Mouse (Mus musculus): Measurements from ENCODE around the gene Gm884. TPM values are rescaled to one million over a fixed set of nuclear protein-coding genes. Genes with fewer than 3 reads are reported as not detected.

Gm884 gene
- polyA plus RNA-seq (2012): 0.01 TPM in 1 of 2 replicates, not detected in the other

DNA sequence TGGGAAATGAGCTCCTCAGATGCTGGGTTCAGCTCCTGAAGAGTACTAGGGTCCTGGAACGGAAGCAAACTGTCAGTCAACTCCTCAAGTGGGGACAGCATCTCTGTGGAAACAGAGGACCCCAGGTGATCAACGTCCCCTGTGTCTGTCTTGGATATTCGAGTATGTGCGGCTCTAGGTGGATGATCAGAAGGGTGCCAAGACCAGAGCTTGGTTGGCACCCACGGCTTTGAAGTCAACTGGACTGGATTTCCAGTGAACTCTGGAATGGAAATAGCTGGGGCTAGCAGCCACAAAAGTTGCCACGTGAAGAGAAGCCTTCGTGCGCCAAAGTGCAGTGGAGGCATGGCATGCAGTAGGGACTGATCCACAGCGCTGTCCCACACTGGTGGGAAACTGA lies at the start of gene Gm884:
Gene Gm884, minus strand, starts transcription at position 101 of the 400 bp plus-strand sequence.
- TF ChIP-seq GATA1 (IDR thresholded peaks at IDR 0.05; ENCODE audit: low read length) (no peak), TAL1 (IDR thresholded peaks at IDR 0.05; ENCODE audit: low read length) (no peak)
- Histone ChIP-seq H3K4me3 (replicated peaks) (no peak within 1 kb of the TSS), H3K36me3 (ENCODE audit: control insufficient read depth) (no peaks in the 10 kb centered on the region), H3K4me1 (ENCODE audit: control insufficient read depth) (no peaks in the 10 kb centered on the region), H3K27me3 (ENCODE audit: control insufficient read depth) (no peaks in the 10 kb centered on the region), H3K9me3 (ENCODE audit: control insufficient read depth, low read length) (no peaks in the 10 kb centered on the region)

DNA sequence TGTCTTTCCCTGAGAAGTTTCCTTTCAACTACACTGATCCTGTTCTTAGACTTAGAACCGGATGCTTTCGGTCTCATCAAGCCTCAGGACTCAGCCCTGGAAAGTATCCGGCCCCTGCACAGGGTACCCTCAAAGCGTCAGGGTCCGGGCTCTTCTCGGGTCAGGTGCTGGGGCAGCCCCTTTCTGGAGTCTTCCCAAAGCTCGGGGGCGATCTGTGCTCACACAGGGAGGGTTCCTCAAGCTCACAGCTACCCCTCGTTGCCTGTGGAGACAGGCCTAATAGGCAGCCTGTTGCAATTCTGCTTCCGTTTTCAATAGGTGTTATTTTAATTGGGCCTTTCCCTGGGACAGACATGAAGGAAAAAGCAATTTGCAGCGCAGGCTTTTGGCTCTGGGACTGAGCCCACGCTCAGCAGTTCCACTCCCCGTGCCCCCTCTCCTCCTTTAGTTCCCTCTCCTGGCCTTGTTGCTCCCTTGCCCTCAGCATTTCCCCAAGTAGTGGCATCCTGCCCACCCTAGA lies 46.0 kb upstream of the Gm884 start:
- H3K36me3 ChIP-seq (ENCODE audit: control insufficient read depth): no peaks in the 10 kb centered on the region
- H3K4me3 ChIP-seq (replicated peaks): no peak overlapping the region
- H3K27me3 ChIP-seq (ENCODE audit: control insufficient read depth): no peaks in the 10 kb centered on the region
- H3K4me1 ChIP-seq (ENCODE audit: control insufficient read depth): peaks cover under 1% of the 10 kb centered on the region
- no peaks in the 10 kb centered on the region for H3K9me3 ChIP-seq (ENCODE audit: control insufficient read depth, low read length)
- TF ChIP-seq TAL1 (IDR thresholded peaks at IDR 0.05; ENCODE audit: low read length): no peak
- no peak for TF ChIP-seq GATA1 (IDR thresholded peaks at IDR 0.05; ENCODE audit: low read length)

DNA sequence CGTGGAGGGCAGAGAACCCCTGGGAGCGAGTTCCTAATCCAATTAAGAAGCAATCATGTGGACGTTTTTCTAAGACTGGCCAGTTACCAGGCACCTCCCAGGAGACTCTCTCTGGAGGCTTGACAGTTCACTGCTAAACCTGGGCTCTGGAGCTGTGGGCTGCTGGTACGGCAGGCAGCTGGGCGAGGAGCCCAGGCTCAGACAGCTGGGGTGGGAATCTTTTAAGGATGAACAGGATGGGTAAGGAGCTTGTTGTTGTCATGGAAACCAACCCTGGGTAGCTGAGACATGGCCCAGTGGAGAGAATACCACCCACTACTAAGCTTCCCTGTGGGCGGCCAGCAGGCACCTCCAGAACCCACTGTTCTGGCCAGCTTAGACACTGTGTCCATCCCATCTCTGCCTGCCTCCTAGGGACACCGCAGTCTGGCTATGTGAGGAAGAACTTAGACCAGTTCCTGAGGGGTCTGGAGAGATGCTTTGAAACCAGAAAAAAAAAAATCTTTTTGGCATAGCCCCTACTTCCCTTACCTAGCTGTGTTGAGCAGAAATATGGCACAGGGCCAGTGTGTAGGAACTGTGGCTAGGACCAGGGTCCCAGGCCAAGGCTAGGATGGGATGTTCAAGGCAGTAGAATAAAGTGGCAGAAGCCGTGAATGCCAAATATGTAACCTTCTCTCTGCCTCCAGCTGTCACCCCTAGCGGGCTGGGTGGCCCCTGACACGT lies 45.4 kb upstream of the Gm884 start:
- Histone ChIP-seq H3K36me3 (ENCODE audit: control insufficient read depth) (no peaks in the 10 kb centered on the region), H3K4me1 (ENCODE audit: control insufficient read depth) (peaks cover 3% of the 10 kb centered on the region), H3K27me3 (ENCODE audit: control insufficient read depth) (no peaks in the 10 kb centered on the region), H3K9me3 (ENCODE audit: control insufficient read depth, low read length) (no peaks in the 10 kb centered on the region), H3K4me3 (replicated peaks) (no peak overlapping the region)
- TF ChIP-seq TAL1 (IDR thresholded peaks at IDR 0.05; ENCODE audit: low read length) (no peak), GATA1 (IDR thresholded peaks at IDR 0.05; ENCODE audit: low read length) (no peak)

DNA sequence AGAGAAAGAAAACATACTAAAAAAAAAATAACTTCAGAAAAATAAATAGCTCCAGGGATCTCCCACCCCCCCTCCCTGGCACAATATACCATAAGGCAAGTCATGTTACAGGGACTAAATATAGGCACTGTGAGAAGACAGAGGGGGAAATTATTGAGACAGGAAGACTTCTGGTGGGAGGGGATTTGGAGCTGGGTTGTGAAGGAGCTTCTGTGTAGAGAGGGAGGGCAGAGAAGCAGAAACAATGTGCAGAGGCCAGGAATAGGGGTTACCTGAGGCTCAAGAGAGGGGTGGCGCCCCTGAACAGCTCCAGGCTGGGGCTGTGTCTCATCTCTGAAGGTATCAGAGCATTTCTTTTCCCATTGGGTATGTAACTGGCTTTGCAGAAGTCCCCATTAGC lies 44.8 kb upstream of the Gm884 start:
- H3K9me3 ChIP-seq (ENCODE audit: control insufficient read depth, low read length): no peaks in the 10 kb centered on the region
- H3K4me1 ChIP-seq (ENCODE audit: control insufficient read depth): peaks cover 3% of the 10 kb centered on the region
- TF ChIP-seq TAL1 (IDR thresholded peaks at IDR 0.05; ENCODE audit: low read length) (no peak), GATA1 (IDR thresholded peaks at IDR 0.05; ENCODE audit: low read length) (no peak)
- H3K27me3 ChIP-seq (ENCODE audit: control insufficient read depth): no peaks in the 10 kb centered on the region
- H3K36me3 ChIP-seq (ENCODE audit: control insufficient read depth): no peaks in the 10 kb centered on the region
- no peak overlapping the region for H3K4me3 ChIP-seq (replicated peaks)

DNA sequence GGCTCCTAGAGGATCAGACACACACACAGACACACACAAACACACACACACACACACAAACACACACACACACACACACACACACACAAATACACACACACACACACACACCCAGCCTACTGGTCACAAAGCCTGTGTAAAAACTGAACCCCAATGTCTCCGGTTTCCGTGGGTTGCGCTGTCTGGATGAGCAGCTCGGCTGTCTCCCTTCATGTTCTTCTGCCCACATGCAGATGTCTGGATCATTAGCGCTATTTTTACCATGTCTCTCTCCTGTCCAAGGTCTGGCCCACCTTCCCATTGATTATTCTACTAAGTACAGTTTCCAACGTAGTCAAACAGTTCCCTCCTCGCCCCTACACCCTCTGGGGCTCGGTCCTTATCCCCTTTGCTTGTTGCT lies 42.2 kb upstream of the Gm884 start:
- peaks cover 3% of the 10 kb centered on the region for H3K27me3 ChIP-seq (ENCODE audit: control insufficient read depth)
- peaks cover 3% of the 10 kb centered on the region for H3K4me1 ChIP-seq (ENCODE audit: control insufficient read depth)
- no peaks in the 10 kb centered on the region for H3K36me3 ChIP-seq (ENCODE audit: control insufficient read depth)
- TF ChIP-seq GATA1 (IDR thresholded peaks at IDR 0.05; ENCODE audit: low read length): no peak
- no peak for TF ChIP-seq TAL1 (IDR thresholded peaks at IDR 0.05; ENCODE audit: low read length)
- no peaks in the 10 kb centered on the region for H3K9me3 ChIP-seq (ENCODE audit: control insufficient read depth, low read length)
- no peak overlapping the region for H3K4me3 ChIP-seq (replicated peaks)

DNA sequence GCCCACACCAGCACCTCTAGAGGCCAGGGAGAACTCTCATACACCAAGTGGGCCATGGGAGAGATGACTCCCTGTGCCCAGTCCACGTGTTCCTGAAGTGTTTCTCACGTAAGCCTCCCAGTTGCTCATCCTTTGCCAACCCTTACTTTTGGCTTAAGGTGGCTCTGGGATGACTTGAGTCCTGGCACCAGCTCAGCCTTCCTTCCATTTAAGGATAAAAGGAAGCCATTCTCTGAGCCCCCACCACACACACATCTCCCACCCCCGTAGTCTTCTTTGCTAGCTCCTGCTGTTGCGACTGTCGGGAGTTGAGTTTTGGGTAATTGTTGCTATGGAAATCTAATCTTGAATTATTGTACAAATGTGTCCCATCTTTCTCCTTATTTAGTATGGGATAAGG lies 41.6 kb upstream of the Gm884 start:
- no peak for TF ChIP-seq GATA1 (IDR thresholded peaks at IDR 0.05; ENCODE audit: low read length)
- no peak for TF ChIP-seq TAL1 (IDR thresholded peaks at IDR 0.05; ENCODE audit: low read length)
- H3K9me3 ChIP-seq (ENCODE audit: control insufficient read depth, low read length): no peaks in the 10 kb centered on the region
- no peak overlapping the region for H3K4me3 ChIP-seq (replicated peaks)
- H3K36me3 ChIP-seq (ENCODE audit: control insufficient read depth): no peaks in the 10 kb centered on the region
- peaks cover 3% of the 10 kb centered on the region for H3K4me1 ChIP-seq (ENCODE audit: control insufficient read depth)
- peaks cover 3% of the 10 kb centered on the region for H3K27me3 ChIP-seq (ENCODE audit: control insufficient read depth)

DNA sequence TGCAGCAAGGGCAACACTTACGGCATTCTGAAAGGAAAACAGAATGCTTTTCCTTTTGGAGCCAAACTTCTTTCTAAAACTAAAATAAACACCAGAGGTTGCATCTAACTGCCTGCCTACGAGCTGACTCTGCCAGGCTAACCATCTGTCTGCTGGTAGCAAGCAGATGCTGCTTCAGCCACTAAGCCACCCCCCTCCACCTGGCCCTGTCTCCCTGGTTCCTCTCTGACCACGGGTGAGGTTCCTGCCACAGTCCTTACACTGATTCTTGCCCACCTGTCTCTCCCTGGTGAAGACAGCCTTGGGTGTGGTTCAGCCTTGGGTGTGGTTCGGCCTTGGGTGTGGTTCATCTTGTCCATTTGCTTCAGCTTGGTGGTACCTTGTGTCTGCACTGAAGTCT lies 40.9 kb upstream of the Gm884 start:
- TF ChIP-seq GATA1 (IDR thresholded peaks at IDR 0.05; ENCODE audit: low read length) (no peak), TAL1 (IDR thresholded peaks at IDR 0.05; ENCODE audit: low read length) (no peak)
- Histone ChIP-seq H3K27me3 (ENCODE audit: control insufficient read depth) (peaks cover 6% of the 10 kb centered on the region), H3K9me3 (ENCODE audit: control insufficient read depth, low read length) (no peaks in the 10 kb centered on the region), H3K36me3 (ENCODE audit: control insufficient read depth) (no peaks in the 10 kb centered on the region), H3K4me3 (replicated peaks) (no peak overlapping the region), H3K4me1 (ENCODE audit: control insufficient read depth) (peaks cover 3% of the 10 kb centered on the region)

DNA sequence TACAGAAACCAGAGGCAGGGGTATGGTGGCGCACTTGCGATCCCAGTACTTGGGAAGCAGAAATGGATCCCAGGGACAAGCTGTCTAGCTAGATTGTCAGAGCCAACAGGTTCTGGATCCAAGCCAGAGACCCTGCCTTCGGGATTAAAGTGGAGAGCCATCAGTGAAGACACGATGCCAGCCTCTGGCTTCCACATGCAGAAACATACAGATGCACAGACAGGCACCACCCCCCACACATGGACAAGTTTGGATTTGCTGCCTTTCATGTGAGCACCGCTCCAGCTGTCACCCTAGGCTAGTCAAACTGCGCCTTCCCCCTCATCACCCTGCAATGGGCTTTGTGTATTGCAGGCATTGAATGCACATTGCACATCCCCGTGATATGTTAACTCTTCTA lies 37.2 kb upstream of the Gm884 start:
- peaks cover 30% of the 10 kb centered on the region for H3K27me3 ChIP-seq (ENCODE audit: control insufficient read depth)
- TF ChIP-seq TAL1 (IDR thresholded peaks at IDR 0.05; ENCODE audit: low read length) (no peak), GATA1 (IDR thresholded peaks at IDR 0.05; ENCODE audit: low read length) (no peak)
- no peaks in the 10 kb centered on the region for H3K9me3 ChIP-seq (ENCODE audit: control insufficient read depth, low read length)
- no peak overlapping the region for H3K4me3 ChIP-seq (replicated peaks)
- H3K4me1 ChIP-seq (ENCODE audit: control insufficient read depth): peaks cover 3% of the 10 kb centered on the region
- no peaks in the 10 kb centered on the region for H3K36me3 ChIP-seq (ENCODE audit: control insufficient read depth)

DNA sequence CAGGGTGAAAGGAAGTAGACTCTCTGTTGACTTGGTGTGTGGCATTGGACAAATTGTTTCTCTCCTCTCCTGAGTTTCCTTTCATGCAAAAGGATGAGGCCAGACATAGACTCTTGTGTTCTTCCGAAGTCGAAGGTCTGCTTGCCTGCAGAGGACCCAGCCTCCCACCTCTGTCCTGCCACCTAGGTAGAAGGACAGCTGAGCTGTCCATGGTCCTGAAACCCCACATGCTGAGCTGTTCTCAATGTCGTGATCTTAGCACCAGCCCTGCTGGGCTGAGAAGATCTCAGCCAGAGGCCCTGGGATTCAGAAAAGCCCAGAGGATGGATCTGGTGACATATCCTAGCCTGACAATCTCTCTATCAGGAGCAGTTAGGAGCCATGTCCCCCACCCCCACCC lies 35.6 kb upstream of the Gm884 start:
- Histone ChIP-seq H3K4me3 (replicated peaks) (no peak overlapping the region), H3K9me3 (ENCODE audit: control insufficient read depth, low read length) (no peaks in the 10 kb centered on the region), H3K27me3 (ENCODE audit: control insufficient read depth) (peaks cover 46% of the 10 kb centered on the region), H3K4me1 (ENCODE audit: control insufficient read depth) (no peaks in the 10 kb centered on the region), H3K36me3 (ENCODE audit: control insufficient read depth) (no peaks in the 10 kb centered on the region)
- TF ChIP-seq TAL1 (IDR thresholded peaks at IDR 0.05; ENCODE audit: low read length) (no peak), GATA1 (IDR thresholded peaks at IDR 0.05; ENCODE audit: low read length) (no peak)
